Mouse (Mus musculus): ENCODE data around the gene Fam199x. TPM values are rescaled to one million over a fixed set of nuclear protein-coding genes. Genes with fewer than 3 reads are reported as not detected.

Fam199x gene
- total RNA-seq (2018; cell fraction: chromatin; rRNA removed) = 10 to 100 TPM in 6 of 26 experiments, 1 to 10 TPM in 20; 1.7 to 12.4 (median 6.3) TPM
- 1 to 10 TPM; 2.2 to 7.8 (median 4.7) TPM for total RNA-seq (2018; cell fraction: cytosol; rRNA removed)
- total RNA-seq (2018; cell fraction: nucleus; rRNA removed) = 10 to 100 TPM in 6 of 26 experiments, 1 to 10 TPM in 20; 2.8 to 14.1 (median 6.1) TPM
- polyA plus RNA-seq (2018) = 2.3 to 3.2 TPM (median 2.4 TPM) in 3 replicates

DNA sequence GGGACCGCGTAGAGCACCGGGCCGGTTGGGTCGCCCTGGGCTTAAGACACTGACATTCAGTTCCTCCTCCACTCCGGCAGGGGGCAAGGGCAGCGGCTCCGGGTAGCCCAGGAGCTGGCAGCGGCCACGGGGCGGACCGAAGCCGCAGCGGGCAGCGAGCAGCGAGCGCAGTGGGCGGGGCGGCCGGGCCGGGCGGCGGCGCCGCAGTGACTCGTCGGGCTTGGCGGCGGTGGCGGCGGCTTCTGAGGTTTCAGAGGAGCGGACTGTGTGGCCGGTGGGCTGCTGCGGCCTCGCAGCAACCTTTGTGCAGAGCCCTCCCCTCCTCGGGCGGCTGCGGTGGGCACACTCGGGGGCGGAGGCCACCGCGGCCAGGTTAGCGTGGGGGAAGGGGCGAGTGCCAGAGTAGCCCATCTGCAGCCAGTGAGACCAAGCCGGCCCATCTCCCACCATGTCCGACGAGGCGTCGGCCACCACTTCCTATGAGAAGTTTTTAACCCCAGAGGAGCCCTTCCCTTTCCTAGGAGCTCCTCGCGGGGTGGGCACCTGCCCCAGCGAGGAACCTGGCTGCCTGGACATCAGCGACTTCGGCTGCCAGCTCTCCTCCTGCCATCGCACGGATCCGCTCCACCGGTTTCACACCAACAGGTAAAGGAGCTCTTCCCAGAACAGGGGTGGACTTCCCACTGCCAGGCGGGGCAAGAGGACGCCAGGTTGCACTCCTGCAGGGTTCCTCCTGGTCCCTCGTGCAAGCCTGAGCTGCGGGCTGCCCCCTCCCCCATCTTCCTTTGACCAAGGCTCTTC lies at the start of gene Fam199x:
Fam199x (plus strand) TSS at position 170 of the 801 bp plus-strand sequence.
- H3K79me2 ChIP-seq (ENCODE audit: inconsistent target) = no peaks in the 10 kb centered on the region
- H3K27ac ChIP-seq = no peak within 1 kb of the TSS
- whole genome bisulfite sequencing (ENCODE audit: missing documents) = 15% methylated on average over 40 of the region's 62 CpGs
- H3K36me3 ChIP-seq (ENCODE audit: inconsistent target) = no peaks in the 10 kb centered on the region
- H3K4me3 ChIP-seq (ENCODE audit: inconsistent target) = peak within 1 kb of the TSS; percentile 56

DNA sequence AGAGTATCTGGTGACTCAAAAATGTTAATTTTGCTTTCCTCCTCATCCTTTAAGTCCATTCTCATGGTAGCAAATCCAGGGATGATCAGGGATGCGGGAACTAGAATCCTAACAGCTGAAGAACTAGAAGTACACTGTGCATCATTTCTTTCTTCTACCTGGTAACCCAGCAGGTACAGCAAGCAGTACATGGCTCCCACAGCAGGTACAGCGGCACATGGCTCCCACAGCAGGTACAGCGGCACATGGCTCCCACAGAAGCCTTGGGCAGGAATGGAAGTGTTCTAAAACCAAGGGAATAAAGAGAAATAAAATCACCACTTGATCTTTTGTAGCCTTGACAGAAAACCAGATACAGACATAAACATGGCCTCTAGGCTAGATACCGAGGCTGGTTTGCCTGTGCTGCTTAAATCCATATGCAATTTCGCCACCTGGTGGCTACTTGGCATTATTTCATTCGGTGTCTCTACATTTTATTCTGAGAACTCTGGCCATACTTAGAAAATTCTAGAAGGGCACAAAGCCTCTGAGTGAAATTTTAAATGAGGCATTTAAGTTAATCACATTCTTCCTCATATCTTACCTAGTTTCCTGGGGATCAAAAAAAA lies 34.2 kb upstream of the Fam199x start:
- no peak overlapping the region for H3K27ac ChIP-seq
- no peak overlapping the region for H3K4me3 ChIP-seq (ENCODE audit: inconsistent target)
- no peaks in the 10 kb centered on the region for H3K36me3 ChIP-seq (ENCODE audit: inconsistent target)
- H3K79me2 ChIP-seq (ENCODE audit: inconsistent target) = no peaks in the 10 kb centered on the region
- 49% methylated on average over 5 of the region's 6 CpGs for WGBS (ENCODE audit: missing documents)

DNA sequence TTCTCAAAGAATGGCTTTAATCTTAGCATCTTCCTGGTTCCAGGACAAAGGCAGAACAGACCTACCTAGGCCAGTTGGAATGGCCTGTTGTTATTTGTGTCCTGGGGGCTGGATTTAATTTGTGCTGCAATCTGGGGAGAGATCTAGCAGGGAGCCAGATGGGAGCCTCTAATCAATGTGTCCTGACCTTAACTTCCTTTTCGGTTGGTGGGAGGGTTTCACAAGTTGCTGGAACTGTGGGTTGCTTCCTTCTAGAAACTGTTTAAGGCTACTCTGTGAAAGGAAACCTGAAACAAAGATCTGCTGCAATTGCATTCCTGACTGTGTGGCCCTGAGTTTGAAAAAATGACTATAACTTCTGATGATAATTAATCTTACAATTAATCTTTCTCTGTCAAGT lies 31.7 kb upstream of the Fam199x start:
- H3K79me2 ChIP-seq (ENCODE audit: inconsistent target) = no peaks in the 10 kb centered on the region
- no peak overlapping the region for H3K4me3 ChIP-seq (ENCODE audit: inconsistent target)
- H3K27ac ChIP-seq = no peak overlapping the region
- WGBS (ENCODE audit: missing documents) = 20% methylated on average over 1 of the region's 1 CpGs
- no peaks in the 10 kb centered on the region for H3K36me3 ChIP-seq (ENCODE audit: inconsistent target)

DNA sequence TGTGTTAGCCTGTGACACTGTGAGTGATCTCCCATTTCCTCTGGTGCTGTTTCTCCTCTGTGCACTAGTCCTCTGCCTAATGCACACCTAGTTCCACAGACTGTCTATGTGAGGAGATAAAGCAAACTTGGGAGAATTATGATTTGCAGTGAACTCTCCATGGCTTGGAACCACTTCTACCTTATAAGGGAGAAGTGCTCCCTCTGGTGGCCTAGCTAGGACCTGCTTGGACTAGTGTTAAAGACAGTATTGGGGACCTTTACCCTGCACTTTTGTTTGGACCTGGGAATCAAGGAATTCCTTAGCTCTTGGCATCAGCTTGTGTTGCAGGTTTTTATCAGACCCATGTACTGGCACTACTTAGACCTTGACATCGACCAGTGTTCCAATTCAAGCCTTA lies 30.1 kb upstream of the Fam199x start:
- Histone ChIP-seq H3K27ac (no peak overlapping the region), H3K4me3 (ENCODE audit: inconsistent target) (no peak overlapping the region), H3K79me2 (ENCODE audit: inconsistent target) (no peaks in the 10 kb centered on the region), H3K36me3 (ENCODE audit: inconsistent target) (no peaks in the 10 kb centered on the region)
- 9% methylated on average over 1 of the region's 1 CpGs for WGBS (ENCODE audit: missing documents)

DNA sequence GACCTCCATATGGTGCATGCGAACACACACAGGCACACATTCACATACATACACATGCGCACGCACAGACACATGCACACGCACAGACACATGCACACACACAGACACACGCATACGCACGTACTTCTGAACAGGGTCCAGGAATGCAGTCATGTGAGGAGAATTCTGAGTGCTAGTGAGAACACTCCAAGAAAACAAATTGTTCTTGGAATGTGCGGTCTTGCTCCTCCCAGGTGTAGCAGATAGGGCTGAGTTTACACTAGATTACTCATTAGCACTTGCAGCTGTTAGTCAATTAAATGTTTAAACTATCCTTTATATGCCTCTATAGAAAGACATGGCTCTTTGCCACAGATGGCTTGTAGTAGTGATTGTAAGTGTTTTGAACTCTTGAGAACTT lies 18.5 kb upstream of the Fam199x start:
- H3K4me3 ChIP-seq (ENCODE audit: inconsistent target) = no peak overlapping the region
- WGBS (ENCODE audit: missing documents) = 96% methylated on average over 8 of the region's 8 CpGs
- no peaks in the 10 kb centered on the region for H3K36me3 ChIP-seq (ENCODE audit: inconsistent target)
- H3K79me2 ChIP-seq (ENCODE audit: inconsistent target) = peaks cover 15% of the 10 kb centered on the region; the same call in 1 of the 2 replicates
- H3K27ac ChIP-seq = no peak overlapping the region

DNA sequence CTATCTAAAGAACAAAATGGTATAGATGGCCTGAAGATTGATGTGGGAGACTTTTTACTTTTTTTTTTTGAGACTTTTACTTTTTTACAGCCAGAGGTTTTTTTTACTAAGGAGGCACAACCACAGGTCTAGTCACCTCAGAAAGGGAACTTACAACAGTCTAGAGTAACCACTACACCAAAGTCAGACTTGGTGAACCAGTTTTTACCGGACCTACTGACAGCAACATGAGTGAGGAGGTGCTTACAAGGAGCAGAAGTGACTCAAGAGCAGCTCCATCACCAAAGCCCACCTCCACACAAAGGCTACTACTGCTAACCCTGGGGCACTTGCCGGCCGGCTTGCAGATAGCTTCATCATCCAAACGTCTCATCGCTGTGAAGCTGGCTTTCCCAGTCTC lies 17.7 kb upstream of the Fam199x start:
- H3K27ac ChIP-seq = no peak overlapping the region
- H3K79me2 ChIP-seq (ENCODE audit: inconsistent target) = peaks cover 21% of the 10 kb centered on the region; the same call in 1 of the 2 replicates
- H3K36me3 ChIP-seq (ENCODE audit: inconsistent target) = no peaks in the 10 kb centered on the region
- H3K4me3 ChIP-seq (ENCODE audit: inconsistent target) = no peak overlapping the region
- WGBS (ENCODE audit: missing documents) = 86% methylated on average over 5 of the region's 5 CpGs

DNA sequence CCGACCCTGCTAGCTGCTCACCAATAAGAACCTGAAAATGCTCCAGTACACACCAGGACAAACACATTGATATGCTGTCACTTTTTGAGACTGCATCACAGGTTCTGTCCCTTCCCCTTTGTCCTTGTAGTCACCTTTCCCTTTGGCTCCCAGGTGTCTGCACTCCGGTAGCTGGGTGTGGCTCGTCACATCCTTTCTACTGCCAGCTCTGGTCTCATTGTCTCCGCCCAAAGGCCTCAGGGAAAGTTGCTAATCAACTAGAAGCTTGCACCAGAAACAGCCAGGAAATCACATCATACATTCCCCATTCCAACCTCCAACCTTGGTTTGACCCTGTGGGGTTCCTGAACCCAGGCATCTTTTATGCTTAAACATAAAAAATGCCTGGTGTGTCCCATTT lies 15.1 kb upstream of the Fam199x start:
- no peaks in the 10 kb centered on the region for H3K36me3 ChIP-seq (ENCODE audit: inconsistent target)
- 89% methylated on average over 4 of the region's 4 CpGs for WGBS (ENCODE audit: missing documents)
- peaks cover 31% of the 10 kb centered on the region; the same call in 1 of the 2 replicates for H3K79me2 ChIP-seq (ENCODE audit: inconsistent target)
- no peak overlapping the region for H3K4me3 ChIP-seq (ENCODE audit: inconsistent target)
- no peak overlapping the region for H3K27ac ChIP-seq

DNA sequence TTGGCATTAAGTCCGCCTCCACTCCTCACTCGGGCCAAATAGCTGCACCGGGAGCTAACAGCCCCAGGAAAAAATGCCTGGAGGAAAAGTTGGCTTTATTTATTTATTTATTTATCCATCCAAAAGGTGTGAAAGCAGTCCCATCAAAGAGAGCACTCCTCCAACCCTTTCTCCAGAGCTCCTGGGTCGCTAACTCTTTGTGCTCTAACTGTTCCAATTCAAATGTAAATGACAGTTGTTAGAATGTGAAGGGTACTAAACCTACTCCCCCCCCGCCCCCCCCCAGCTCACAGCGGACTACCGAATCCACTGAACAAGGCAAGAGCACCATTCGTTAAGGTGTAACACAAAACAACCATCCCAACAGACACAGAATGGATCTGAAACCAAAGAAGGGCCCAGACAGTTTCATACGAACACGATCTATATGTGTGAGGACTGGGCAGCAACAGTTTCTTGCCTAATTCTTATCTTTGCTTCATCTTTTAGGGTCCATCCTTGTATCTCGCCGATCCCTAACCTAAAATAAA lies 11.9 kb upstream of the Fam199x start:
- H3K27ac ChIP-seq = peak overlapping the region; percentile 70
- H3K36me3 ChIP-seq (ENCODE audit: inconsistent target) = no peaks in the 10 kb centered on the region
- WGBS (ENCODE audit: missing documents) = 29% methylated on average over 8 of the region's 12 CpGs
- H3K79me2 ChIP-seq (ENCODE audit: inconsistent target) = peaks cover 31% of the 10 kb centered on the region; the same call in 1 of the 2 replicates
- peak overlapping the region; percentile 46 for H3K4me3 ChIP-seq (ENCODE audit: inconsistent target)

DNA sequence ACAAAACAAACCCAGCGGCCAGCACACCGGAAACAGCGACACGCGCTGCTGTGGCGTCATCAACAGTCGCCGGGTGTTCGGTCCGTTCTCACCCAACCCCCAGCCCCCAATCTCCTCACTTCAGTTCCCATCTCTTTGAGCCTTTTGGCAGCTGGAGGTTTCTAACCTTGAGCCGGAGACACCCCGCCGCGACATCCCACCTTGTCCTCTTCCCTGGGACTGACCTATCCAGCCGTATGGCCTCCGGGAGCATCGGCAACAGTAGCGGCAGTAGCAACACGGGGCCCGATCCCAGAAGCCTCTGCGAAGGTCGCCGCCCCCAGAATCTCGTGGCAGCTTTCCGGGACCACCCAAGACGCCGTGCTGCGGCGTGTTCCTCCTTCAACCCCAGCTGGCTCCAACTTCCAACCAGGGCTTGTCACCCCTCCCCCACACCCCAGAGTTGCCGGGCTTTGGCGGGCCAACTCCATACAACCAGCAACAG lies 11.4 kb upstream of the Fam199x start, which contains the start of gene Slc25a53:
Slc25a53 (minus strand) TSS at position 303 of the 484 bp plus-strand sequence.
- 29% methylated on average over 29 of the region's 31 CpGs for WGBS (ENCODE audit: missing documents)
- H3K4me3 ChIP-seq (ENCODE audit: inconsistent target) = peak within 1 kb of the TSS; percentile 46

DNA sequence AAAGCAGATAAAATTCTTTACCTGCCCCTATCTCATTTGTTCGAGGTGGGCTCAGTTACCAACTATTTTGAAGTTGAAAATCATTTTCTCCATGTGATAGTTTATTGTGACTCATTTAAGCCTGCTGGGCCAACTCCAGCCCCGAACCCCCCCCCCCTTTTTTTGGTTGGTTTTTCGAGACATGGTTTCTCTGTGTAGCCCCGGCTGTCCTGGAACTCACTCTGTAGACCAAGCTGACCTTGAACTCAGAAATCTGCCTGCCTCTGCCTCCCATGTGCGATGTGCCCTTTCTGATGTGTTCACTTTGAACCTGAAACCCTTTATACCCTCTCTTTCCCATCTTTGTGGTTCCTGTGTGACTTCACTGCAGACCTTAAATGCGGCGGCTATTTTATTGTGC lies 10.9 kb upstream of the Fam199x start:
- Histone ChIP-seq H3K36me3 (ENCODE audit: inconsistent target) (no peaks in the 10 kb centered on the region), H3K79me2 (ENCODE audit: inconsistent target) (peaks cover 30% of the 10 kb centered on the region; the same call in 1 of the 2 replicates), H3K4me3 (ENCODE audit: inconsistent target) (peak overlapping the region; percentile 46), H3K27ac (peak overlapping the region; percentile 70)
- 40% methylated on average over 5 of the region's 7 CpGs for WGBS (ENCODE audit: missing documents)

More for the DNA sequence above, 11.4 kb upstream of the Fam199x start, which contains the start of gene Slc25a53:
- H3K79me2 ChIP-seq (ENCODE audit: inconsistent target) = peaks cover 31% of the 10 kb centered on the region; the same call in 1 of the 2 replicates
- H3K27ac ChIP-seq = peak within 1 kb of the TSS; percentile 70
- H3K36me3 ChIP-seq (ENCODE audit: inconsistent target) = no peaks in the 10 kb centered on the region

DNA sequence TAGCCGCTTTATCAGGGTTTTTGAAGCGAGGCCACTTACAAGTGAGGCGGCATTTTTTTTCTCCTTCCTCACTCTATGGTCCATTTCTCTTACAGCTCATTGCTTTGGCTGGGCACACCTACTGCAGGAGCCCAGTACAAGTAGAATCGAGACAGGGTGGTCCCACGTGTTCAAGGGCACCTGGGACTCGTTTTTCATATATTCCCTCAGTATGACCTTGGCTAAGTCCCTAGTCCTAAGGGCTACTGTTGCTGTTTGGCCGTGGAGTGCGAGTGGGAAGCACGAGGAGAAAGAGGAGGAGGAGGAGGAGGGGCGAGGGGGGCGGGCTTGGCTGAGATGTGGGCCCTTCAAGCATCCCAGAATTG lies 352 bp upstream of the Fam199x start:
- Histone ChIP-seq H3K36me3 (ENCODE audit: inconsistent target) (no peaks in the 10 kb centered on the region), H3K27ac (no peak overlapping the region), H3K4me3 (ENCODE audit: inconsistent target) (no peak overlapping the region), H3K79me2 (ENCODE audit: inconsistent target) (no peaks in the 10 kb centered on the region)
- WGBS (ENCODE audit: missing documents) = 33% methylated on average over 8 of the region's 11 CpGs

DNA sequence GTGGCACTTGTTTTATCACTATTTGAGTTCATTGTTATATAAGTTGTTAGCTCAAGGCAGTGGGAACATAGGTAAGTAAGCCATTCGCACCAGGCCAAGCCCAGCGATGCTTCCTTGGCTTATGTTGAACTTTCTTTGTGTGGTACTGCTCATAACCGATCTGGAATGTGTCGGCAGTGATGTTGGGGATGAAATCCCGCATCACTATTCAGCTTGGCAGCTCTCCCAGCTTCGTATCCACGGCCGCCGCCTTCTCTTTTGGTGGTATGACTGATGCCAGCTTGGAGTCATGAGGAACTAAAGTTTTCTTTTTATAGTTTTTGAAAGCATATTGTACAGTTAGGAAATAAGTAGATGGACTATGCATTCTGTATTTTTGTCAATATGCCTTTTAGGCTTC lies 13.8 kb downstream of the Fam199x start:
- no peak overlapping the region for H3K27ac ChIP-seq
- H3K79me2 ChIP-seq (ENCODE audit: inconsistent target) = no peaks in the 10 kb centered on the region
- no peaks in the 10 kb centered on the region for H3K36me3 ChIP-seq (ENCODE audit: inconsistent target)
- H3K4me3 ChIP-seq (ENCODE audit: inconsistent target) = no peak overlapping the region
- WGBS (ENCODE audit: missing documents) = 90% methylated on average over 9 of the region's 9 CpGs

DNA sequence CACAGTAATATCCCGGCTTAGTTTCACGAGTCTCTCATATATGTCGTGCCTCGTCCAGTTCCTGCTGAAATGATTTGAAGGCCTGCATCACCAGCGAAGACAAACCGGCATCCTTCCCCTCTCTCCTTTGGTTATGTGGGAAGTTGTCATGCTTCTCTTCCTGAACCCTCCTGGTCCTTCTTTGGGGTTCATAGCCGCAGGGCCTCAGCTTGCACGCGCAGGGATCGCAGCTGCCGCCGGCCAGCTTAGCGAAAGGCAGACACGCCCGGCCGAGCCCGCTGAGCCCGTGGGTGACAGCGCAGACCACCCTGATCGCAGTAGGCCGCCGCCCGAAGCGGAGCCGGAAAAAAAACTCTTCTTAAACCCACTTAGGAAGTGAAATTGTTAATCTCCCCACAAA lies 55.1 kb downstream of the Fam199x start:
- H3K27ac ChIP-seq = no peak overlapping the region
- H3K79me2 ChIP-seq (ENCODE audit: inconsistent target) = no peaks in the 10 kb centered on the region
- WGBS (ENCODE audit: missing documents) = 27% methylated on average over 25 of the region's 25 CpGs
- no peaks in the 10 kb centered on the region for H3K36me3 ChIP-seq (ENCODE audit: inconsistent target)
- no peak overlapping the region for H3K4me3 ChIP-seq (ENCODE audit: inconsistent target)

DNA sequence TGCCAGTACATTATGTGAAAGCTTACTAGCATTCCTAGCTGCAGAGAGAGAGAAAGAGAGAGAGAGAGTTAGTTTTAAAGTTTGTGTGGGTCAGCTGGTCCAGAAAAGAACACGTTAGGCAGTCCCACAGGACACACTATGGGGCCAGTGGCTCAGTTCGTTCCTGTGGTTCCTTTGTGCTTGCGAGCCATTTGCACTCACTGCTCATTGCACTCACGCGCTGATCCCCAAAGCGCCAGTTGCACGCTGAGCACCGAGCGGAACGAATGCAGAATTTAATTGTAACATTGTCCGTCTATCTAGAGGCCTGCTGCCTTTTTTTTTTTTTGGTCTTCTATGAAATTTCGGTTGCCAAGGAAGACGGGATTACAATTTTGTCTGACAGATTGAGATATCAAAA lies 57.1 kb downstream of the Fam199x start:
- WGBS (ENCODE audit: missing documents) = 23% methylated on average over 10 of the region's 13 CpGs
- H3K27ac ChIP-seq = no peak overlapping the region
- H3K4me3 ChIP-seq (ENCODE audit: inconsistent target) = no peak overlapping the region
- no peaks in the 10 kb centered on the region for H3K36me3 ChIP-seq (ENCODE audit: inconsistent target)
- H3K79me2 ChIP-seq (ENCODE audit: inconsistent target) = no peaks in the 10 kb centered on the region
